Mouse (Mus musculus) spleen, postnatal 14 days (tissue): ENCODE measurements around the gene Tnrc6c.

Source experiments
- DNase-seq, 2 experiments: peaks; one replicate each; pipeline ENCODE4 v3.0.0; 2021 to 2022; ENCODE audit warnings: low spot score in 2 of 2

Gene Tnrc6c

DNA sequence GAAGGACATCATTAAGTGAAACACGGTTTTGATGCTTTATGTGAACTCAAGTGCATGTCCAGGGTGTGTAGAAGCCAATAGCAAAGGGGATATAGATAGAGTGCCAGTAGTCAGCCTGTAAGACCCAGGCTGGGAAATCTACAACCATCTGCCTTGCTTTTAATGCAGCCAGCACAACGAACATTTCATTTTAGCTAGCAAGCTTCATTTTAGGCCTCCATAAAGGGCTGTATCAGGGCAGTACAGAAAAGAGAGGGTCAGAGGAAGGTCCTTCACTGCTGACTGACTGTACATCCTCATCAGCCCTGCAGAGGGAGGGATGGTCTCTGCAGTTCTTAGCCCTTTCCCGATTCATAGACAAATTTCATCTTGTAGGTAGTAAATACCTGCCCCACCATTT, 23.0 kb downstream of the Tnrc6c start:
- DNase-seq = no peak

DNA sequence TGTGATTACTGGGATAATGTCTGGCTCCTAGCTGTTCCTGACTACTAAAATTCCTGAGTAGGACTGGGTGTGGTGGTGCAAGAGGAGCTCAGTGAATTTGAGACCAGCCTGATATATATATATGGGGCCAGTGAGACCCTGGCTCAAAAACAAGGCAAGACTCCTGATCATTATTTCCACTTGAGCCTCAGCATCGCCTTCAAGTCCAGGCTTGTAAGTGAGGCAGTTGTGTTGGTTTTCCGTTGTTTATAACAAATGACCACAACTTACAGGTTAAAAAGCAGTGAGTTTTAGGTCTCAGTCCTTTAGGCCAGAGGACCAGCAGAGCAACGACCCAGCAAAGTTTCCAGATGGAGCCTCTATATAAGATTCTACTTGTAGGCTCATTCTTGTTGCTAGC, 23.5 kb downstream of the Tnrc6c start:
- no peak for DNase-seq

DNA sequence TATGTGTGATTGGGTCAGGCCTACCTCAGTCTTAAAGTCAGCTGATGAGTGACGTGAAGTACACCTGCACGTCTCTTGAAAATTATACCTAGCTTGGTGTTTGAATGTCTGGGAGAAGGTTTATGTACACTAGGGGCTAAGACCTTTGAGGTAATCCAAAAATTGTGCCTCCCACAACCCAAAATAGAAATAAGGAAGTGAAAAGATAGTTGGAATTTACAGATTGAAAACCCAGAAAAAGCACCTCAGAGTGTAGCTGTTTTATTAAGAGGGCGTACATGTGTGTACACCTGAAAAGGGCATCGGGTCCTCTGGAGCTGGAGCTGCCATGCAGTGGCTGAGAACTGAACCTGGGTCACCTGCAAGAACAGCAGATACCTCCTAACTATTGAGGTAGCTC, 24.1 kb downstream of the Tnrc6c start:
- no peak for DNase-seq

DNA sequence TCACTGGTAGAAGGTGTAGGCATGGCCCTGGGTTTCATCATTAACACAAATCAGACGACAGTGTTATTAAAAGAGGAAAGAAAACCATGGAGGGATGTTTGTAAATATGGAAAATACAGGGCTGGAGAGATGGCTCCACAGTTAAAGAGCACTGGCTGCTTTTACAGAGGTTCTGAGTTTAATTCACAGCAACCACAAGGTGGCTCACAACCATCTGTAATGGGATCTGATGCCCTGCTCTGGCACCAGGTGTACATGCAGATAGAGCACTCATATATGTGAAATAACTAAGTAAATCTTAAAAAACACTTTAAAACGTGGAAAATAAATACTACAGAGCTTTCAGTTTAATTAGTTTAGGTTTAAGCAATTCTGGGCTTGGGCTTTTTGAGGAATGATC, 24.7 kb downstream of the Tnrc6c start:
- DNase-seq = no peak

DNA sequence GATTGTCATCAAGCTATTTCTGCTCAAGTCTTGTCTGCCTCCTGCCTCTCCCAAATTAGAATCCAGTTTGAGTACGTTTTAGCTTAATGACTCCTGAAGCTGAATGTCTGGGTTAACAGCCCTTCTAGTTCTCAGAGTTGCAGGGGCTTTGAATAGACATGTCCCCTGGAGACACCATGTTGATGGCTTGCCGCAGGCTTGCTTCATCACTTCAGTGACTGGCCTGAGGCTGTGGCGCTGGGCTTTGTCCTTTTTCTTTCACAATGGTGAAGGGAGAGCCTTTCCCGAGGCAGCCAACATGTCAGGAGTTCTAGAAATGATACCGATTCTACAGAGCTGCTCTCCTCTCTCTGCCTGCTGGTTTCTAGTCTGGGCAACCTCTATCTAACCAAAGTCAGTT, 30.6 kb downstream of the Tnrc6c start:
- DNase-seq = no peak

DNA sequence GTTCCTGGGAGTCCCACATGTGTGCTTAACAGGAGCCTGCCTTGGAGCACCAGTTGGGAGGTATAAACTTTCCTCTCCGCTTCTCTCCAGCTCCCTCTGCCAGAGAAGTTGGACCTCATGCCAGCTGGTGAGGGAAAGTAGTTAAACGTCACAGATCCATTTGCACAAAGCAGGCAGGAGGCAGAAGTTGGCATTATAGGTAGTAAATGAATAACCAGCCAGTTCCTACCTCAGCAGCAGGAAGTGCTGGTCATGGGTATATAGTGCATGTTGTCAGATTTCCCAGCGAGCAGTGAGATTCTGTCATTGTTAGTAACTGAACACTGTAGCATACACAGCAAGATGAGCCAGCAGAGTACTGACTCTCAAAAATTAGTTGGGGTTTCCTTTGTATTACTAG, 31.4 kb downstream of the Tnrc6c start:
- no peak for DNase-seq

DNA sequence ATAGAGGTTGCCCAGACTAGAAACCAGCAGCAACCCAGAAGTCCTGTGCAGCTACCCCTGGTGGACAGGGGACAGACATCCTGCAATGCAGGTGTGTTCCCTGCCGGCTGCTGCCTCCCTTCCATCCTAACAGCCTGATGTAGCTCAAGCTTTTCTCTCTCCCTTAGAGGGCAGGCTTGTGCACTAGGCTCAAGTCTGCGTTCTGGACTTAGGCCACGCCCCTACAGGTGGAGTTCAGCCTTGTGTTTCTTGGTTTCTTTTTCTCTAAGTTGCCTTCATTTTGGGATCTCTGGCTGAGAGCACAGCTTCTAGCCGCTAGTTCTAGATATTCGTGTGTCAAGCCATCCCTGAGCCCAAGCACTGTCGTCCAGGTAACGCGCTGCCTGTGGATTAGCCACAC, 31.9 kb downstream of the Tnrc6c start:
- DNase-seq = no peak

DNA sequence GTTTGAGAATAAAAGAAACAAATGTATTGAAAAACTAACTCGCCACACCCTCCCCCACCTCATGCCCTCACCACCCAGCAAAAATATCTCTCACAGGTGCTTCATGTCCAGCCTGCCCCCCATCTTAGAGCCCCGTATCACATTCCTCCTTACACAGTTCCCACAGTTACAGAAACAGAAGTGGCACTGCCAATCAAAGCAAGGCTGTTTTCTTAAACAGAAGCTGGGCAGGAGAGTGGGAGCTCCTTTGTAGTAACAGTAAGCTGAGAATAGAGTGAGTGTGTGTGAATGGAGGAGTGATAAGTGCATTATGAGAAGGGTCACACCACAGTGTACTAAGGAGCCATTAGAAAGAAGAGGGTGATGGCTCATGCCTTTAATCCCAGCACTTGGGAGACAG, 34.5 kb downstream of the Tnrc6c start:
- no peak for DNase-seq

DNA sequence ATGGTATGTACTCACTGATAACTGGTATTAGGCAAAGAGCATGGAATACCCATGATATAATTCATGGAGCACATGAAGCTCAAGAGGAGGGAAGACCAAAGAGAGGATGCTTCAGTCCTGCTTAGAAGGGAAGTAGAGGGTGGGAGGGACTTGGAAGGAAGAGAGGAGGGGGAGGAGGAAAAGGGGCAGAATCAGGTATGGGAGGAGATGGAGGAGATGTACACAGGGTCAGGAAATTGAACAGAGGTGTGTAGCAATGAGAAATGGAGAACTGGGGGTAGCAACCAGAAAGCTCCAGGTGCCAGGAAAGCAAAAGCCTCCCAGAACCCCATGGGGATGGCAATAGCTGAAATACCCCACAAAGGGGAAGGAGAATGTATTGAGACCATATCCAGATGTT, 37.2 kb downstream of the Tnrc6c start:
- no peak for DNase-seq

DNA sequence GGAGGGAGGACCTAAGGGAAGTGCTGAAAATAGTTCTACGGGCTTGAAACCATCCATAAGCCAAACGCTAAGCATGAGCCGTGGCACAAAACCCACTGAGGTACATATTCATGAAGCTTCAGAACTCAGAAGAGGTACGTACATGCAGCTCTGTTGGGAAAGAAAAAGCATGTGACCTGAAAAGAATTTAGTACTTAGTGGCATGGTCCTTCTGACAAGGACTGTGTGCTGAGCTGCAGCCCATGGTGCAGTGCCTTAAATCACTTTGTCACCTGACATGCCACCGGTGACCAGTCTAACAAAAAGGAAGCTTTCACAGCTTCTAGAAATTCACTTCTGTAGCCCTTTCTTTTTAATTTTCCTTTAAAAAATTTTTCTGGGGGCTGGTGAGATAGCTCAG, 40.0 kb downstream of the Tnrc6c start:
- DNase-seq = no peak

DNA sequence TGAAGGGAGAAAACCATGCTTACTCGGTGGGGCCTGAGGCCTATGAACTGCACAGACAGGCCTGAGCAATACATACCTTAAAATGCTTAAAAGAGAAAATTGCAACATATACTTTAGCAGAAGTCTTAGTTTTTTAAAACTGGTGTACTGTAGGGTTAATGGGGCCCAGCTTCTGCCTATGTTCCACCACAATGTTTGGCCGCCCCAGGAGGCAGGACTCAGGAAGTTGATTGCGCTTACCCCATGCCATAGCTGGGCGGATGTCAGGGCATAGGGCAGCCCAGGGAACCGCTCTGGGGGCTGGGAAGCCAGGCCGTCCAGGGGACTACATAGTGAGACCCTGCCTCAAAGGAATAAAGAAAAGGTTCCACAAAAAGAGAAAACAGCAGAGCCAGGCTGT, 42.5 kb downstream of the Tnrc6c start:
- DNase-seq = no peak

DNA sequence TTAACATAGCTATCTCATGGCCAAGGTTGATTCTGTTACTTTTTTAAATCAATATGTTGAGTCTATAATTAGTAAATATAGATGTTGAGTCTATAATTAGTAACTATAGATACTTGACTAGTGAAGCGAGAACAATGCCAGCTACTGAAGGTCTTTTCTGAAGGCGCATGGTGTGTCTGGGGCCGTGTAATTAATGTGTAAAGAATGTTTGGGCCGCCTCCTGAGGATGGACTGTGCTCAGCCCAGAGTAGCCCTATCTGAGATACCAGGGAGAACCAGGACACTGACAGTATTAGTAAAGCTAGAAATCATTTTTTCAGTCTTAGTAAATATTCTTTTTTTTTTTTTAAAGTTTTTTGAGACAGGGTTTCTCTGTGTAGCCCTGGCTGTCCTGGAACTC, 46.8 kb downstream of the Tnrc6c start:
- no peak for DNase-seq

DNA sequence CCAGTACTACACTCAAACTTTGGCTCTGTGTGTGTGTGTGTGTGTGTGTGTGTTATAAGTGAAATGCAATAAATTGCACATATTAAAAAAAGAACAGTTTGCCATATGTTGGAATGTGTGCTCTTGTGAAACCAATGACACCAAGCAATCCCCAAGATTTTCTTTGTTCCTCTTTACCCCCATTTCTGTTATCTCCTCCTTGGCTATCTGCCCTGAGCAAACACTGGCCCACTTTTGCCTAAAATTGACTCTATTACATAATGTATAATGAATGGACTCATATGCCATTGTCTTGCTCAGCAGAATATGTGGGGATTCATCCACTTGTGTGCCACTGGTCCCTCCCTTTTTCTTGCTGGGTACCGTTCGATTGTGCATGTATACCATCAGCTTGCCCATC, 52.2 kb downstream of the Tnrc6c start:
- no peak for DNase-seq

DNA sequence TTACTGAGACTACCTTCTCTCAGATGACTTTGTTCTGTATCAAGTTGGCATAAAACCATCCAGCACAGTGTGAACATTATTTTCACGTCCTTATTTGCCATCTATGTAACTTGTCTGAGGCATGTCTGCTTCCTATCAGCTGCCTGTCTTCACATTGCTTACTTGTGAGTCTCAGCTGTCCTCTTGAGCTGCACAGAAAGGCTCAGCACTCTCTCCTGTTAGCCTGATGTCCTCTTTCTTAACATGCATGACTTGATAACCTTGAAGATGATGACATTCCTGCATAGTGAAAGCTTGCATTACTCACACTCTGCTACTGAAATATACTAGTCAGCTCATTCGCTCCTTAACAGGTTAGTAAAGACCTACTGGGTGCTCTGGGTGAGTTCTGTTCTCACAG, 53.1 kb downstream of the Tnrc6c start:
- DNase-seq = no peak

DNA sequence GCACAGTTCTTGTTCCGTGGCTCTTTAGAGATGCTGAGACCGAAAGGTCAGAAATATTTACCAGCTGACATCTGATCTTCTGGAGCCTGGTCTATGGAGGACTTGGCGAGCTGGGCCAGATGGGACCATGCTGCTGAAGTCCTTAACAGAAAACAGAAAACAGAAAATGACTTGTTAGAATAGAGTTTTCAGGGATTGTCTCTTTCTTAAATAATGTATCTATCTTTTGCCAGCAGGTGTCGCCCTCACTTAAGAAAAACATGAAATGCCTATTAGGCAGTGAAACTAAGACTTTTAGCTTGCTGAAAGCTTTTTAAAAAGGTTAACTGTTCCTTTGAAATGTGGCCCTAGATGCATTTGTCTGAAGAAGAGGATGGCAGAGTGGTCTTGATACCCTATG, 55.2 kb downstream of the Tnrc6c start:
- peak in 1 of 2 experiments; percentile 64 for DNase-seq

DNA sequence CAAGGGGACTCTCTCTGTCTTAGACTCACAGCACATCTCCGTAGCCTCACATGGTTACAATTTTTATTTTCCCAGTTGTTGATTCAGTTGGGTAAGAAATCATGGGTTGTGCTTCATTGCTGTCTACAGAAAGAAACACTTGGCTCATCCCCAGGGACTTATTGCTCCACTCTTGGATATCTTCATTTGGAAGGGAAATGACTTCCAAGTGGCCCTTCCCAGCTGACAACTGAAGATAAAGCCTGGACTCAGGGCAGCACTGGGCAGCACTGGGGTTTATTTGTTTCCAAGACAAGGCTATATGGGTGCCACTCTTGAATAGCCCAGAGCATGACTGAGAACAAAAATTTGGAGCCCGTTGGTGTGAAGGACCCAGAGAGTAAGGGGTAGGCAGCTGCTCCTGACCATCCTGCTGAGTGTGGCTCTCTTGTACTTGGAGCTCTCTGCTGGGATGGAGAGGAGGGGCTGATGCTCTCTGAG, 56.8 kb downstream of the Tnrc6c start:
- no peak for DNase-seq

DNA sequence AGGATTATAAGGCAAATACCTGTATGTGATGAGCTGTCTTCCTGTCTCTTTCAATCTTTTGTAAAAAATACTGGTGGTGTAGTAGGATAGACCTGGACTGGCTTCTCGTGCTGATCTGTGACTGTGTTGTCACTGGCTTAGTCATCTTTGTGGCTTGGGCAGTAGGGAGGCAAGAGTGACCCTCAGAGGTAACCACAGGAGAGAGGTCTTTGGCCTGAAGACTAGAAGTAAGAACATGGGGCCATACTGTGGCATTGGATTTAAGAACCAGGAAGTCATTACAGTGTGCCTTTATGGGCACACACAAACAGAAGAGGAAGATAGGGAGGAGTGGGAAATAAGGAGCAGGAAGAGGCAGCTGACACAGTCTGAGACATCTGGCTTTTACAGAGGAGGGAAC, 58.0 kb downstream of the Tnrc6c start:
- no peak for DNase-seq

DNA sequence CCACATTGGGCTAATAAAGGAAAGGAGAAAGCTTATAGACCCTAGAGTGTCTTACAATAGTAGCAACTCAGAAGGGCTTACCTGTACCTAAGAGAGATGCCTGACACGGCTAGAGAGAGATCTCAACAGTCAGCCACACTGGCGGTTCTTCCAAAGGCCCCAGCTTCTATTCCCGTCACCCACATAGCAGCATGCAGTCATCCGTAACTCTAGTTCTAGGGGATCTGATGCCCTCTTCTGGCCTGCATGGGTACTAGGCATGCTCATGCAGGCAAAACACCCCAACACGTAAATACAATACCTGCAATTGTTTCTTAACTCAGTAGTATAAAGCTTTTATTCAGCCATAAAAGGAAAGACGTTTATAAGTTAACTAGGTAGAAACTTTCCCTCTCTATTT, 59.3 kb downstream of the Tnrc6c start:
- no peak for DNase-seq

DNA sequence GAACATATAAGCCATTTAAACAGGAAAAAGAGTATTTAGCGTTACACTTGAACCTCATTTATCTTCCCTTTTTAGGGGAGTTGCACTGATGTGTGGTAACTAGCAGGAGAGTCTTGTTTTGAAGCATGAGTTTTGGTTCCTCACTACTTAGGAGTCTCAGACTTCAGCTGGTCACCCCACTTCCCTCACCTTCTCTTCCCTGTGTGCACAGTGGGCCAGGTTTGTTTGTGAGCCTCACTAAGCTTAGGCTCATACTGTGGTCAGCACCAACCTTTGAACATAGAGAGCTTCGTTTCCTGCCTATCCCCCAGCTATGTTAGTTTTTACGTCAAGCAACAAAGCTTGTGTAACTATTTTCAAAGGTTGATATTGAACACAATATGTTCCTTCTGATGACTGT, 64.7 kb downstream of the Tnrc6c start:
- no peak for DNase-seq

DNA sequence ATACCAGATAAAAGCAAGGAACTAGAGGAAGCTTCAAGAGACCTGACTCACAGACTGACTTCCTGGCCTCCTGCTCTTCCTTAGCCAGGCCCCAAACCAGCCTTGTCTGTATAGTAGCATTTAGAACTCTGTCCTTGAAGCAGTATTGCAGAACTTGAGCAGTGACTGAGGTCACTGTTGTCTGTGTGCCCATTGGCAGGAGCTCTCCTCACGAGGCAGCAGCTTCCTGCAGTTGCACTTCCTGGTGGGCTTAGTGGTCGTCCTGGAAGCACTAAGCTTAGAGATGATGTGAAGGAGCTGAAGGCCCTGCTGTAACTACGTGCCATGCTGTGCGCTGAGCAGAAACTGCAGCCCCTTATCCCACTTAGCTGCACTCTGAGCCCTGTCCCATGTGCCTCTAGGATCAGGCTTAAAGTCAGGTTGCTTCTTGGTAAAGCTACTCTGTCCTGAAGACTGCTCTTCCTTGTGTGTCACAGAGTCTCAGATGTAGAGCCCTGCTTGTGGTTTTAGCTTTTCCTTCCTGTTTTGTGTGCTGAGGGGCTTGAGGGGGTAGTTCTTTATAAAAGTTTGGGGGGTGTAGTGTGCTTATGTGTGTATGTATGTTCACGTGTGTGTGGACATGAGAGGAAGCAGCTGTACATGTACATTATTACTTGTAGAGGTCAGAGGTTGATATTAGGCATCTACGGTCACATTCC, 70.7 kb downstream of the Tnrc6c start:
- DNase-seq = no peak

DNA sequence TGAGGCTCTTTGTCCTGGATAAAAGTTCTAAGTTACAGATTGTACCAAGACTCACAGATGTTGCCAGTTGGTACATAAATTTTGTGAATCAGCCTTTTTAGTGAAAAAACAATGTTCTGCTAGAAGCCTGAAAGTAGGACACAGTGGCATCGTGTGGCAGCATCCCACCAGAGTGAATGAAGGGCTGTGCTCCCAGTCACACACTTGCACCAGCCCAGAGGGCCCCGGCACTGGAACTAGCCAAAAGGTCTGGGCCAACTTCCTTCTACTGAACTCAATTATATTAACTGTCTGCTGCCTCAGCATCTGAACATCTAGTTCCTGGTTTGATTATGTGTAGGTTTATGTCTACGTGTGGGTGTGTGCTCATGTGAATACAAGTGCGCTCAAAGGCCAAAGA, 72.9 kb downstream of the Tnrc6c start:
- DNase-seq = no peak

DNA sequence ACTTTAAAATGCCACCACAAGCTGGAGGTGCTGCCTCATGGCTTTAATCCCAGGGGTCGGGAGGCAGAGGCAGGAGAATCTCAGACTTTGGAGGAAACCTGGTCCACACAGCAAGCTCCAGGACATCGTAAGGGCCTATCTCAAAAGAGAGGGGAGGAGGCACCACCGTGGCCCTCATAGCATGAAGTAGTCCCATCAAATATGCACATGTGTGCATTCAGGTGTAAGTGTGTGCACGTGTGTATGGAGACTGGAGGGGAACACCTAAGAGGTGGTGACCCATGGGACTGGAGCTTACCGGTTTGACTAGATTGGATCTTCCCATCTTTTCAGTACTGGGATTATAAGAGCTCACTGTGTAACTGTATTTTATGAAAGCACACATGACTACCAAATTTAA, 74.2 kb downstream of the Tnrc6c start:
- DNase-seq = no peak

DNA sequence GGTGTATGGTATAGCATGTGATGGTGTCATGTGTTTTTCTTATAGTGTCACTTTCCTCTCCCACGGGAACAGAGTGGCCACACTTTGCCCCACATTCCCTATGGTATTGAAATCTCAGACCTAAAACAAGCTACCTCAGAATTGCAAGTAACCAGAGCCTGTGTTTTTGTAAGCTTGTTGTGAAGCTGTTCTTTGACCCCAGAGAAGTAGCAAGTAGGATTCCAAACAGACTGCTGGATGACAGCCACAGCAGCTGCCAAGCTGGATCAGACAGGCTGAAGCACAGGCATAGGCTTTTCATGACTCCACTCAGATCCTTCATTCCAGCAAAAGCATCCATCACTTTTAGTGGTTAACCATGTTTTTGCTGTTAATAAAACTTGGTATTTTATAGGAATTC, 74.8 kb downstream of the Tnrc6c start:
- no peak for DNase-seq

DNA sequence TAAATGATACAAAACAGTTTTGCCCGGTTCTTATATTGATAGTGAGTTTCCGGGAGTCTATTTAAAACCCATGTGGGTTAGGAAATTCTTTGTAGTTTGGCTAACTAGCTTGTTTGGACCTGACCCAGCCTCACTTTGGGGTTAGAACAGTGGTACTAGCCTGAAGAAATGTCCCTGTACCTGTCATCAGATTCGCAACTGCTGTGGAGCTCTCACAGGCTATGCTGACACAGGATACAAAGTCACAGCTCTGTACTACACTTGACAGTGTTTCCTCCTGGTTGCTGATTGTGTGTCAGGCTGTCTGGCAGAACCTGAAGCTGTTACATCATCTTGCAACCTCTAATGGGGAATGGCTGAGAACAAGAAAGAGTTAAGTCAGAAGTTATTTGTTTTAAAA, 75.3 kb downstream of the Tnrc6c start:
- no peak for DNase-seq
